18 mouse cellular contexts compared by ENCODE assay signal in the genomic region with DNA sequence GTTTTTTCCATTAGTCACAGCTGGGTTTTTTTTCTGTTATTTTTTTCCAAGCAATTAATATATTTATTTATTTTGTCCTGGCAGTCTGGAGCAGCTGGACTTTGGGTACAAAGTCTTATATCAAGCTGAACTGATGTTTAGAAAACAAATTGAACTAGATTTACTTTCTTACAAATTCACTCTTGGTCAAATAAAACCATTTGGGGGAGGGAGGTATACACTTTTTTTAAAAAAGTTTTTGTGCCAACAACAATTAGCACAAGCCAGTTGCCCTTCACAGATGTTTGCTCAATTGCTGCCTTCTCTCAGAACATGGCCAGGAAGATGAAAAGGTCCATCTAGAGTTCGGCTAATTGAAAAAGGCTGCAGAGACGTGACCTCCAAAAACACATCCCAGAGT.
"Had no signal": no experiment of that assay in that cellular context is flagged by ENCODE, and none has a peak within 500 bp of the region (broad histone marks: within the 10 kb centered on the region; RNA-seq: fewer than 3 reads in every experiment).

No protein-coding gene starts in this region.

- H3K4me3 ChIP-seq: limb, embryonic 13.5 days; lung, embryonic 15.5 days; megakaryocyte, embryonic 14.5 days; midbrain, embryonic 10.5 days; midbrain, embryonic 13.5 days; myocyte; neural tube, embryonic 13.5 days had no signal

- H3K9ac ChIP-seq: limb, embryonic 13.5 days; liver, embryonic 14.5 days; lung, embryonic 15.5 days; midbrain, embryonic 13.5 days; neural tube, embryonic 13.5 days had no signal

- H3K27me3 ChIP-seq: limb, embryonic 13.5 days; lung, embryonic 15.5 days; midbrain, embryonic 13.5 days; neural tube, embryonic 13.5 days had no signal

- H3K4me2 ChIP-seq: limb, embryonic 13.5 days; liver, embryonic 11.5 days; lung, embryonic 15.5 days; midbrain, embryonic 13.5 days; neural tube, embryonic 13.5 days had no signal

- DNase-seq: left cerebral cortex, postnatal 4 days; lung, adult 18-20 months; lung, postnatal 10 days; lung, postnatal 36 days; retina, postnatal 1 day; thymus, adult 18-20 months; thymus, postnatal 36 days had no signal

- ATAC-seq: midbrain, embryonic 13.5 days; midbrain, embryonic 16.5 days had no signal

- H3K9me3 ChIP-seq: limb, embryonic 13.5 days; lung, embryonic 15.5 days; megakaryocyte, embryonic 14.5 days; midbrain, embryonic 10.5 days; midbrain, embryonic 13.5 days; neural tube, embryonic 13.5 days had no signal

- H3K27ac ChIP-seq: kidney, postnatal 0 days; limb, embryonic 13.5 days; liver, embryonic 14.5 days; lung, embryonic 15.5 days; midbrain, embryonic 10.5 days; midbrain, embryonic 13.5 days; neural tube, embryonic 13.5 days had no signal

- H3K4me1 ChIP-seq: lung, embryonic 15.5 days; megakaryocyte, embryonic 14.5 days; midbrain, embryonic 13.5 days; neural tube, embryonic 13.5 days had no signal

- H3K36me3 ChIP-seq: limb, embryonic 13.5 days; lung, embryonic 15.5 days; midbrain, embryonic 10.5 days; midbrain, embryonic 13.5 days; neural tube, embryonic 13.5 days had no signal
